ENCODE assay signal across 10 mouse cellular contexts in the genomic region with DNA sequence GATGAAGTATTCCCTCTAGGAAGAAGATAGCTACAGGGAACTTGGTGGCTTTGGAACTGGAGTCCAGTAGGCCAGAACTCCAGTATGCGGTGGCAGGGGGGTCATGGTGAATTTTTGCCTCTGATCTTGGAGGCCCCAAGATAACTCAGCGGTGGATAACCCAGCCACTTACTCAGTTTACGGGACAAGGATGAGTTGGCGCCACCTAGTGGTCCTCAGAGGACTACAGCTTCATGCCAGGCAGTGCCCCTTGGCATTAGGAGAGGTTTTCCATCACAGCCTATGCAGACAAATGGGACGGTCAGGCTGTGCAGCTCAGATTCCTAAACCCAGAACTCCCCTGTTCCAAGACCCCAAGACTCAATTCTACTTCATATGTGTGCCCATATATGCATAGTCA. TPM values are rescaled to one million over a fixed set of nuclear protein-coding genes. Genes with fewer than 3 reads are reported as not detected.
DNase-seq lines count a peak whose midpoint lies in the region; ATAC-seq and TF ChIP-seq lines count a peak whose summit lies in the region.
"Had no signal": no experiment of that assay in that cellular context is flagged by ENCODE, and none has a peak within 500 bp of the region (broad histone marks: within the 10 kb centered on the region; RNA-seq: fewer than 3 reads in every experiment).

No protein-coding gene starts in this region.

- DNase-seq in midbrain, embryonic 11.5 days (ENCODE audit: low spot score, missing footprints) = peak; percentile 92
- DNase-seq in adrenal gland, adult 8-10 months = peak; percentile 63
- DNase-seq in embryo, embryonic 9.5 days (ENCODE audit: extremely low spot score) = peak; percentile 56
- peak; percentile 63 for DNase-seq in heart, postnatal 0 days (ENCODE audit: low spot score)
- DNase-seq in left cerebral cortex, postnatal 14 days (ENCODE audit: low spot score in 2 of 2) = peak; percentile 83 to 89
- DNase-seq in naive thymus-derived CD4-positive, alpha-beta T cell, adult 2 months (ENCODE audit: low read depth) = peak; percentile 89
- DNase-seq in testis, postnatal 10 days (ENCODE audit: low spot score) = peak; percentile 82

- TF ChIP-seq CTCF in heart, postnatal 0 days (IDR thresholded peaks at IDR 0.05; ENCODE audit: low read depth) = peak; percentile 86

- H3K9ac ChIP-seq in midbrain, embryonic 11.5 days (ENCODE audit: low read length) = no peak overlapping the region
- H3K9ac ChIP-seq in midbrain, embryonic 16.5 days (ENCODE audit: low read depth, low read length) = no peak overlapping the region
- H3K9ac ChIP-seq in heart, postnatal 0 days (replicated peaks; ENCODE audit: low read depth, low read length) = no peak overlapping the region
- H3K9ac ChIP-seq: embryonic facial prominence, embryonic 15.5 days had no signal

- WGBS in midbrain, embryonic 11.5 days = 31% methylated on average over 5 of the region's 5 CpGs
- WGBS in midbrain, embryonic 16.5 days = 29% methylated on average over 5 of the region's 5 CpGs
- WGBS in heart, postnatal 0 days = 19% methylated on average over 5 of the region's 5 CpGs

- no peak overlapping the region for H3K27ac ChIP-seq in midbrain, embryonic 11.5 days (ENCODE audit: low read depth, low read length)
- no peak overlapping the region for H3K27ac ChIP-seq in midbrain, embryonic 16.5 days (ENCODE audit: low read length)
- no peak overlapping the region for H3K27ac ChIP-seq in heart, postnatal 0 days (ENCODE audit: low read depth)
- H3K27ac ChIP-seq: embryonic facial prominence, embryonic 15.5 days had no signal

- no peak overlapping the region for H3K4me3 ChIP-seq in midbrain, embryonic 11.5 days (ENCODE audit: low read depth, low read length)
- no peak overlapping the region for H3K4me3 ChIP-seq in midbrain, embryonic 16.5 days (ENCODE audit: low read depth, low read length)
- H3K4me3 ChIP-seq in heart, postnatal 0 days (ENCODE audit: low read depth, low read length) = no peak overlapping the region
- H3K4me3 ChIP-seq: embryonic facial prominence, embryonic 15.5 days had no signal

- H3K27me3 ChIP-seq in midbrain, embryonic 11.5 days (ENCODE audit: control insufficient read depth, insufficient read depth, low read length) = no peaks in the 10 kb centered on the region
- H3K27me3 ChIP-seq in midbrain, embryonic 16.5 days (ENCODE audit: control insufficient read depth, insufficient read depth, low read depth, low read length) = no peaks in the 10 kb centered on the region
- H3K27me3 ChIP-seq in heart, postnatal 0 days (ENCODE audit: control insufficient read depth, insufficient read depth, low read length) = no peaks in the 10 kb centered on the region
- H3K27me3 ChIP-seq: embryonic facial prominence, embryonic 15.5 days had no signal

- no peaks in the 10 kb centered on the region for H3K9me3 ChIP-seq in midbrain, embryonic 11.5 days (ENCODE audit: control insufficient read depth, low read length)
- H3K9me3 ChIP-seq in midbrain, embryonic 16.5 days (replicated peaks; ENCODE audit: control insufficient read depth, low read length, poor library complexity, severe bottlenecking) = no peaks in the 10 kb centered on the region
- H3K9me3 ChIP-seq in heart, postnatal 0 days (replicated peaks; ENCODE audit: control insufficient read depth, low read length) = no peaks in the 10 kb centered on the region
- H3K9me3 ChIP-seq: embryonic facial prominence, embryonic 15.5 days had no signal

- no peak overlapping the region for H3K4me2 ChIP-seq in midbrain, embryonic 11.5 days
- no peak overlapping the region for H3K4me2 ChIP-seq in midbrain, embryonic 16.5 days (ENCODE audit: low read length)
- no peak overlapping the region for H3K4me2 ChIP-seq in heart, postnatal 0 days (ENCODE audit: low read depth, low read length)
- H3K4me2 ChIP-seq: embryonic facial prominence, embryonic 15.5 days had no signal

- intact Hi-C loops in left cerebral cortex, postnatal 14 days (cut with DNase I) = no loop called here

- H3K36me3 ChIP-seq in midbrain, embryonic 11.5 days (ENCODE audit: control insufficient read depth, insufficient read depth, low read length) = peaks cover 18% of the 10 kb centered on the region
- H3K36me3 ChIP-seq in midbrain, embryonic 16.5 days (ENCODE audit: control insufficient read depth, insufficient read depth, low read length) = peaks cover 39% of the 10 kb centered on the region
- H3K36me3 ChIP-seq in heart, postnatal 0 days (replicated peaks; ENCODE audit: control insufficient read depth, insufficient read depth, low read length) = peaks cover 65% of the 10 kb centered on the region

- ATAC-seq in midbrain, embryonic 11.5 days (ENCODE audit: low FRiP score) = no peak
- ATAC-seq in midbrain, embryonic 16.5 days = no peak
- ATAC-seq in heart, postnatal 0 days (ENCODE audit: insufficient read depth, low read depth) = peak; percentile 20; the same call in 1 of the 2 replicates

- H3K4me1 ChIP-seq in midbrain, embryonic 11.5 days (ENCODE audit: control insufficient read depth, insufficient read depth, low read length) = peaks cover 24% of the 10 kb centered on the region
- peaks cover 11% of the 10 kb centered on the region for H3K4me1 ChIP-seq in midbrain, embryonic 16.5 days (ENCODE audit: control insufficient read depth, insufficient read depth, low read length)
- peaks cover 21% of the 10 kb centered on the region for H3K4me1 ChIP-seq in heart, postnatal 0 days (ENCODE audit: control insufficient read depth, insufficient read depth)

- TF ChIP-seq EP300 in heart, postnatal 0 days (IDR thresholded peaks at IDR 0.05; ENCODE audit: low read depth) = no peak

RNA-seq across cellular contexts. Expression of gene Git1, which starts 8.0 kb away (rescaled TPM):
- polyA plus RNA-seq in midbrain, embryonic 11.5 days (2014; fragmentation: Nextera tagmentation; extraction: Ambion mirVana) = 11.3 and 13.8 TPM in 2 replicates
- 15.9 and 17.3 TPM in 2 replicates for polyA plus RNA-seq in midbrain, embryonic 16.5 days (2015; fragmentation: Nextera tagmentation; extraction: Ambion mirVana)
- total RNA-seq in adrenal gland, adult 8-10 months (2022) = 10 to 100 TPM; 42.1 to 61.0 (median 50.0) TPM
- 57.7 and 63.4 TPM in 2 replicates for total RNA-seq in heart, postnatal 0 days (2014; rRNA removed; ENCODE audit: low replicate concordance)
- 5.5 and 6.2 TPM in 2 replicates for polyA plus RNA-seq in heart, postnatal 0 days (2015; fragmentation: Nextera tagmentation; extraction: Ambion mirVana)
- 100 to 1,000 TPM; 150 to 153 TPM for total RNA-seq in left cerebral cortex, postnatal 14 days (2021)

RNA-seq across cellular contexts. Expression of gene Ankrd13b, which starts 11.9 kb away (rescaled TPM):
- polyA plus RNA-seq in midbrain, embryonic 11.5 days (2014; fragmentation: Nextera tagmentation; extraction: Ambion mirVana) = 9.5 and 13.5 TPM in 2 replicates
- polyA plus RNA-seq in midbrain, embryonic 16.5 days (2015; fragmentation: Nextera tagmentation; extraction: Ambion mirVana) = 31.9 and 33.7 TPM in 2 replicates
- 10 to 100 TPM in 2 of 4 experiments, 1 to 10 TPM in 2; 5.7 to 13.6 (median 9.3) TPM for total RNA-seq in adrenal gland, adult 8-10 months (2022)
- 6.4 and 9.9 TPM in 2 replicates for total RNA-seq in heart, postnatal 0 days (2014; rRNA removed; ENCODE audit: low replicate concordance)
- polyA plus RNA-seq in heart, postnatal 0 days (2015; fragmentation: Nextera tagmentation; extraction: Ambion mirVana) = 2.6 and 2.7 TPM in 2 replicates
- total RNA-seq in left cerebral cortex, postnatal 14 days (2021) = 100 to 1,000 TPM; 127 to 129 TPM

RNA-seq across cellular contexts. Expression of gene Abhd15, which starts 13.5 kb away (rescaled TPM):
- polyA plus RNA-seq in midbrain, embryonic 11.5 days (2014; fragmentation: Nextera tagmentation; extraction: Ambion mirVana) = 1.9 and 2.1 TPM in 2 replicates
- polyA plus RNA-seq in midbrain, embryonic 16.5 days (2015; fragmentation: Nextera tagmentation; extraction: Ambion mirVana) = 2.4 and 3.1 TPM in 2 replicates
- 10 to 100 TPM; 14.6 to 23.9 (median 17.4) TPM for total RNA-seq in adrenal gland, adult 8-10 months (2022)
- total RNA-seq in heart, postnatal 0 days (2014; rRNA removed; ENCODE audit: low replicate concordance) = 2.1 and 4.4 TPM in 2 replicates
- polyA plus RNA-seq in heart, postnatal 0 days (2015; fragmentation: Nextera tagmentation; extraction: Ambion mirVana) = 0.86 and 1.2 TPM in 2 replicates
- 1 to 10 TPM; 1.6 to 1.7 TPM for total RNA-seq in left cerebral cortex, postnatal 14 days (2021)

RNA-seq across cellular contexts. Expression of gene Trp53i13, which starts 14.4 kb away (rescaled TPM):
- 25.5 and 27.3 TPM in 2 replicates for polyA plus RNA-seq in midbrain, embryonic 11.5 days (2014; fragmentation: Nextera tagmentation; extraction: Ambion mirVana)
- polyA plus RNA-seq in midbrain, embryonic 16.5 days (2015; fragmentation: Nextera tagmentation; extraction: Ambion mirVana) = 10.5 and 12.6 TPM in 2 replicates
- total RNA-seq in adrenal gland, adult 8-10 months (2022) = 10 to 100 TPM; 15.1 to 28.8 (median 20.0) TPM
- 13.3 and 14.5 TPM in 2 replicates for total RNA-seq in heart, postnatal 0 days (2014; rRNA removed; ENCODE audit: low replicate concordance)
- polyA plus RNA-seq in heart, postnatal 0 days (2015; fragmentation: Nextera tagmentation; extraction: Ambion mirVana) = 22.5 and 23.8 TPM in 2 replicates
- 1 to 10 TPM; 4.9 to 5.8 TPM for total RNA-seq in left cerebral cortex, postnatal 14 days (2021)

RNA-seq across cellular contexts. Expression of gene Gm10392, which starts 17.6 kb away (rescaled TPM):
- 0.10 TPM in 1 of 2 replicates, not detected in the other for polyA plus RNA-seq in midbrain, embryonic 11.5 days (2014; fragmentation: Nextera tagmentation; extraction: Ambion mirVana)
- polyA plus RNA-seq in midbrain, embryonic 16.5 days (2015; fragmentation: Nextera tagmentation; extraction: Ambion mirVana) = not detected in 2 replicates
- not detected for total RNA-seq in adrenal gland, adult 8-10 months (2022)
- total RNA-seq in heart, postnatal 0 days (2014; rRNA removed; ENCODE audit: low replicate concordance) = not detected in 2 replicates
- 0.08 TPM in 1 of 2 replicates, not detected in the other for polyA plus RNA-seq in heart, postnatal 0 days (2015; fragmentation: Nextera tagmentation; extraction: Ambion mirVana)
- not detected for total RNA-seq in left cerebral cortex, postnatal 14 days (2021)
- polyA plus RNA-seq: lung, embryonic 16.5 days had no signal

Comparison
In these comparisons a context has a peak if more than half of its experiments do, and no peak if none do; other contexts are left out.
1. RNA of gene Ankrd13b, which starts 11.9 kb away (total RNA-seq): 127 to 129 TPM in left cerebral cortex, postnatal 14 days; 5.7 to 13.6 TPM in adrenal gland, adult 8-10 months and 6.4 to 9.9 TPM in heart, postnatal 0 days; every median in the first group is over 4 times any median in the second.
2. Peak in every context shown above with its lines, with median percentiles within 50 percentile points of each other: DNase-seq.